Mouse (Mus musculus) retina, embryonic 14.5 days (tissue): ENCODE measurements at regions not wholly inside any gene's neighbourhood (a gene's known extent, or its start where the extent isn't known, plus 50 kb on each side); places are given as distances from the start of the nearest gene placed in this dataset.

ENCODE experiments used
- DNase-seq: peaks from one replicate; pipeline ENCODE4 v3.0.0-alpha.2; 2015; ENCODE audit warnings: low spot score

DNA sequence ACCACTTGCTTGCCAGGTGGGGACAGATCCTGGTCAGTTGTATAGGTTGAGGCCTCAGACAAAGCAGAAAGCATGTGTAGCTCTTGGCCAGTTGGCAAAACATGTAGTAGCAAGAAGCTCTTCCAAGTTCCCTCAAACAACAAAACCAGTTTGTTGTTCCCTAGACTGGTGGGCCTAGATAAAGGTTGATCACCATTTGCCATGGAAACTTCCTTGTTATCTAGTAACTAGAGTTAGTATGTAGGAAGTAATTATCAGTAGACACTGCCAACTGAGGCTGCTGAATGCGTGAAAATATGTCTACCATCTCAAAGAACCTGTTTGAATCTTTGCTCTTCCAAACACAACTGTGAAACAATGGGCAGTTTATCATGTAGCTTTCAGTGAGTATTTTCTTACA is 1098.7 kb downstream of the Pcdh18 start:
- DNase-seq, result no peak

DNA sequence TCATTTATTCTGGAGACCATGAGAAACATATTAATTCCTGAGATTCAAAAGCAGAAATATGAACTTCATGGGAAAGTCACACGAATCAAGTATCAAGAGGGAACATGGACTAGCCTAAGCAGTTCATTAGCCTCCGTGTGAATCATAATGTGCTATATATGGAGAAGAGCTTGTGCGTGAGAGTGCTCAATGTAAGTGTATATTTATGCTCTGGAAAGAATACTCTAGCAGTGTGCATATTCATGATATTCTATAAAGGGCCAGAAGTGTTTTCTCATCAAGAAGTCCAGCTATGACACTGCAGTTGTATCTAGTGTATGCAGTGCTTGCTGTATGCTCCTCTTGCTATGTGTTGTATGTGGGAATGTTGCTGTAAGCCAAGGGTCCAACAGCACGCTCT is 1102.0 kb downstream of the Pcdh18 start:
- DNase-seq, result no peak

DNA sequence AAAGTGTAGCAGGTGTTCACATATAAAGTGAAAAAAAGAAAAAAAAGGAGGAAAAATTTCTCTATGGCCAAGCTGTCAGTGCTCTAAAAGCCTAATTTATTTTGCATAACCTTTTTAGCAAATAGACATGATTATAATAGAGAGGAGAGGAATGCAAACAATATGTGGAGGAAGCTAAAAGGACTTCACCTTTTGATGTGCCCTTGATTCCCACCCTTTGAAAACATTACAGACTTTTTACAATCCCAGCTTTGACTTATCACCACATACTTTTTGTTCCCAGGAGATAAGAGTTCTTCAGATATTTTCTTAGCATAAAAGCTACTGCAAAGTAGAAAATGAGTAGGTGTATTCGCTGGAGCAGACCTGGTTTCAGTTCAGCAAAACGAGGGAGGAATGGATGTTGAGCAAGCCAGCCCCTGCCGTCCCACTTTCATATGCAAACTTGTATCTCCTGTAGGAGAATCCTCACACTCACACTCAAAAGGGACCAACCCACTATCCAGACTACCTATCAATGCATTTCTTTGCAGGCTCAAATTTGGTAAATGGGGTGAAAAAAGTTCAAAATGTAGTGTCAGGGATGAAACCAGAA is 1125.1 kb downstream of the Pcdh18 start:
- no peak for DNase-seq

DNA sequence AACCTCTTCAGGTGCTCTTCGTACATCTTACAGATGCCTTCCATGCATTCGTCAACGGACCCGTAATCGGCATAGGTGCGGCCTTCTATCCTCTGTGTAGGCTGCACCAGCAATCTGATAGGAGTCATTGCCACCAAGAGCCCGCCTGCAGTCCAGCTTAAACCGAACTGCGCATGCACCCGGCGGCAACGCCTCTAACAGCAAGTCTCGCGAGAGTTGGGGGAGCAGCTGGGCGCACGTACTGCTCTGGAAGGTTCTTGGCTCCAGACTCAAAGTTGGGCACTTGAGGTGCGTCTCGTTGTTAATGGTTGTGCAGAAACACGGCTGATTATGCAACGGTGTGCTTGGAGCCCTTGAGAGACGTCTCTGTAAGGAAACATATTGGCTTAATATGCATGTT is 1148.2 kb downstream of the Pcdh18 start:
- DNase-seq, result no peak

DNA sequence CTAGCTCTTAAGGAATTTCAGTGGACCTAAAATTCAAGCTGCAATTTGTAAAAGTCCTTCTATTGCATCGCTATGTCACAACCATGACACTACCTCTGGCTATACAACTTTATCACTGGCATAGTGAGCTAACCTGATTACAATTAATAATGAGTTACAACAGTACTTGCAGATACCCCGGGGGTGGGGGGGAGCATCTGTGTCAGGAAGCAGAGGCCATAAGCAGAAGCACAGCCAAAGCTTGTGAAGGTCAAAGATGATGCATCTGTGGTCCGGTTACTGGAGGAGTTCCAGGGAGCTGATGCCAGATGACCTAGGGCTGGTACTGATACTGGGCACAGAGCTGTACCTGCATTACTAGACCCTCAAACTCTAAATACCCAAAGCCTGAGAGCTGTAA is 1152.3 kb downstream of the Pcdh18 start:
- no peak for DNase-seq

DNA sequence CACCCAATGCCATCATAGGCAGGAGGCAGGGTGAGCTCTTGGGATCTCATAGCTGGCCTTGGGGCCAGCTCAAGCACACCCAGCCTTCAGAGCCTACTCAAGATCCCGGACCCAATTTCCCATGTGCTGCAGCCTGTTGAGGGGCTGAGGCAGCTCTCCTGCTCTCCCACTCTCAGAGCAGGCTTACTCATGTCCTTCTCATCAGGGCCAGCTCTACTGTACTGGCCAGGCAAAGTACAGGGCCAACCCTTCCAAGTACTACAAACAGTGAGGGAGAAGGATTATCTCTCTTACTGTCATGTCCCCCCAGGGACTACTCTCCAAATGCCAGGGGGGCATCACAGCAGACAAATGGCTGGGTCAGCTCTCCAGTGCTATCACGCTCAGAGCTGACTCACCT is 1169.8 kb downstream of the Pcdh18 start:
- DNase-seq, result no peak

DNA sequence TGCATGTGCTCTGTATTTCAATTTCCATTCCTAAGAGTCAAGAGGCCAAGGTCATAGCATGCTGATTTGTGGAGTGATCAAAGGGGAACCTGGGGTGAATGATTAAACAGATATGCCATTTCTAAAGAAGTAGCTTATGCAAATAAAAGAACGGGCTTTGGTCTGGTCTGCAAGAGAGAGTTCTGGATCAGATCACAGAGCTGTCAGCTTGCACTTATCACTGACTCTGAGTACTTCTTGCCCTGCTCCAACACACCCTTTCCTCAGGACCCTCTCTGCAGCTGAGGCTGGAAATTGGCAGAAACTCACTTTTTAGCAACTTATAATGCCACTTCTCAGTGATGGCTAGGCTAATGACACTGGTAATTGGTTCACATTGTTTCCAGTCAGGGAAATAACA is 1171.0 kb downstream of the Pcdh18 start:
- DNase-seq, result no peak

DNA sequence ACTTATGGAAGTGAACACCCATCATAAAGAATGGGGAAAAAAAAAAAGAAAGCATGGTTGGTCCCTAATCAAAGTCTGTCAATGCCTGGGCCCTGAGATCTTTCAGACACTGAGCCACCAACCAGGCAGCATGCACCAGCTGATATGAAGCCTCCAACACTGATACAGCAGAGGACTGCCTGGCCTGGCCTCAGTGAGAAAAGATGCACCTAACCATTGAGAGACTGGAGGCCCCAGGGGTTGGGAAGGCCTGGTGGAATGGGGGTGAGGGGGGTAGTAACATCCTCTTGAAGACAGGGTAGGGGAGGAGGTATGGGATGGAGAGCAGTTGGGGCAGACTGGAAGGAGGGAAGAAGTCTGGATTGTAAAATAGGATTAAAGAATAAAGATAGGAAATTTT is 1172.8 kb downstream of the Pcdh18 start:
- no peak for DNase-seq

DNA sequence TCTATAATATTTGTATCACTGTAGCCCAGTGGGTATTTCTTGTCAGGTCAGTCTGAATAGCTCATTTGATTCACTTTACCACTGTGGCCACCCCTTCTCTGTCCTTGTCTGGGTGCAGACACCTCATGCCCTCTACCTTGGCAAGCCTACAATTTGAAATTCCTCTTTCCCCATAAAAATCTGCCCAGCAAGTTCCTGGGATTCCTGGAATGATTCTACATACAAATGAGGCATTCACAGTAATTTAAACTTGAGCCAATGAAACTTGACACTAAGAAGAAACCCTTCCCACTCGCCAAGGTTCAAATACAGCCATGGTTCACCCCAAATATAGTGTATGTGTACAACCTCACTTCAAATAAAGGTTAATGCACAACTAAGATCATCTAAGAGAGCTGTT is 1174.6 kb downstream of the Pcdh18 start:
- no peak for DNase-seq

DNA sequence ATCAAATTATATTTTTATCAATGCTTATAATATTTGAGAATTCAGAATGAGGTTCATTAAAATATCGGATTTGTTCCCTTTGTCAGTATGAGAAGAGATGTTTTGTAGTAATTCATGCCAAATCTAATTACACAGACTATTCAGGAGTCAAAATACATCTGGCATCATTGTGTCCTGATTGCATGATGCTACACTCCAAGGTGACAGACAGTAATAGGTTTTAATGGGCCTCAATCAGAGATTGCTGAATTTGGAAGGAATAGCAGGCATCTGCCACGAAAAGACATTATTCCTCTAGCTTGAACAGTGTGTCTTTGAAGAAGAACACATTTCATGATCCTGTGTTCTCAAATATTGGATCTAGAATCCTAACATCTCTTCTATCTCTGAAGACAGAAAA is 1177.2 kb downstream of the Pcdh18 start:
- no peak for DNase-seq

DNA sequence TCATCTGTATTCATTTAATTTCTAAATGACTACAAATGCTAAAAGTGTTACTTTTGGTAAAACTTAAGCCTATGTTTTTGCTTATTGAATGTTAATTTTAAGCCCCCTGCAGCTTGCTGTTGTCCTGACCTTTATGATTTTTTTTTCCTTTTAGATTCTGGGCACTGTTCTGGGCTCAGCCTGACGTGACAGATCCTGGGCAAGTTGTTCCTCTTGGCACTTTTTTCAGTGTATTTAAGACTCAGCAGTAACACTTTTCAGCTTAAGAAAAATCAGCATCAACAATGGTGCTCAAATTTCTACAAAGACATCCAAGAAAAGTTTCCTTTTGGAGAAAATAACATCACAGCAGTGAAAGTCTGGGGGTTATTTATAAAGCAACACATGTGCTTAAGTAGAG is 1177.9 kb downstream of the Pcdh18 start:
- DNase-seq, result no peak

DNA sequence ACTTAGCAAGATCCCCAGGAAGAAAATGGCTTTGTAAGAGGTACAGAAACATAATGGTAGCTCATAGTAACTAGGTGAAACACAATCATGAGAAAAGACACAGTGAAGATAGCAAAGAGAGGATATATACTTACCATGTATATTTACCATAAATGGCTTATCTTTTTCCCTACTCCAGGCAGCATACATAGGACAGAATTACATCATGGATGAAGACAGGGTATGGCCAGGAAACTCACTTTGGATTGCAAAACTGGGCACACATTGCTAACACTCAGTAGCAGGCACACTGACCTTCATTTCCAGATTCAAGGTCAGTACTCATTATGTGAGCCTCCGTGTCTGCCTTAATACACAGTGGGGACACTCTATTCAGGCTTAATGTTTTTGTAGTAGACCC is 1210.5 kb downstream of the Pcdh18 start:
- no peak for DNase-seq

DNA sequence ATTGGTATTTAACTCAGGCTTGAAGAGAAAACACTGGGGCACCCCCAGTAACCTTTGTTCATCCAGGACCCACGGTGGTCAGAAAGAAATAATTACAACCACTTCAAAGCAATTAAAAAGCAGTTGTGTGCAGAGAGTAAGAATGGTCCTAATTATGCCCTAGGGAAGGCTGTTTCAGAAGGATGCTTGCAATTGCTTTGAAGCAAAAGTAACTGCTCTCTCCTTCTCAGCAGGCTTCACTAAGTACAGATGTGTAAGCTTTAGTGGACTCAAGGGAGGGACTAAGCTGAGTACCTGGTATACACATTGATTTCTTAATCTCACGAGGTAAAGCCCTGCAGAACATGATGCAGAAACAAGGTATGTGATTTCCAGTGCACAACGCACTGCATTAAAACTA is 1242.1 kb downstream of the Pcdh18 start:
- DNase-seq, result peak; percentile 4

DNA sequence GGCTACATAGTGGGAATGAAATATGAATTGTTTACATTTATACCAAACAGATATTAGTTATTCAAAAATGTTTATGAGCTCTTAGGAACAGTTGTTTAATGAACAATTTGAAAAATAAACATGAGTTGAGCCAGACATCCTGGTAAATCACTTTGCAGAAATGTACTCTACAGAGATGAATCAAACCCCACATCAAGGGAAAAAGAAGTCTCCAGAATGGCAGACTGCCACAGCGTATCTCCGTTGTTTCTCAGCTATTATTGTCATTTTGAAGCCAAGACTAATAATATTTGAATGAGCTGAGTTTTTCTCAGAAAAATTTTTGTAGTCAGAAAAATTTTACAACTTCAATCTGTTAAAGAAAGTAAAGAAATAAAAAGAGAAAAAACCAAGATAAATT is 1253.1 kb downstream of the Pcdh18 start:
- DNase-seq, result no peak

DNA sequence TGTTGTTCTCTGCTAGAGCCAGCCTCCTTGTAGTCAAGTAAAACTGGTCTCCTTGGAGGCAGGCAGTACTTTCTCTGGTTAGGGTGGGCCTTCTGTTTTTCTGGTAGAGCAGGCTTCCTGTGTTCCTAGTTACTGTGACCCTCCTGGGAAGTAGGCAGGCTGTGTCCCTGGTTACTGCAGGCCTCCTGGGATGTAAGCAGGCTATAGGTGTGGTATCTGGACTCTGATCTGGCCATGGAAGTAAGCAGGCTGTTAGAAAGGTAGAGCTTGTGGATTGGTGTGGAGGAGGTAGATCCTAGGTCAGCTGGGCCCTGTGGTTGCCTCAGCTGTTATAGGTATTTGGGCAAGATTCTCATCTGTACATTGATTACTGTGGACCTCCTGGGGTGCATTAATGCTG is 1292.4 kb downstream of the Pcdh18 start:
- no peak for DNase-seq

DNA sequence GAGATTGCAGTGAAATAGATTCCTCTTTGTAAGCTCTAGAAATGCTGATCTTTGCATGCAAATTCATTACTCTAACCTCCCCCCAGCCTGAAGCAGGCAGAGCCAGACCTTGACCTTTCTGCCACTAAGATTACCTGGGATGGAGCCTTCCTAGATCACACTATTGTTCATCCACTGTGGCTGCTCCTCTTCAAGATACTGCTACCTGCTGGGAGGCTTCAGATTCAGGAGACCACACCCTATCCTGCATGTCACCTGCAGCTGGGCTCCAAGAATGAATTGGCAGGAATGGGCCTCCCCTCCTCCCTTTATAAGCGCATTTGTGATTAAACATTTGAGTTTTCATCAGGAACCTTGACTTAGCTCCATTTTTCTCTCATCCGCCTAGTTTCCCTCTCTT is 1315.2 kb downstream of the Pcdh18 start:
- no peak for DNase-seq

DNA sequence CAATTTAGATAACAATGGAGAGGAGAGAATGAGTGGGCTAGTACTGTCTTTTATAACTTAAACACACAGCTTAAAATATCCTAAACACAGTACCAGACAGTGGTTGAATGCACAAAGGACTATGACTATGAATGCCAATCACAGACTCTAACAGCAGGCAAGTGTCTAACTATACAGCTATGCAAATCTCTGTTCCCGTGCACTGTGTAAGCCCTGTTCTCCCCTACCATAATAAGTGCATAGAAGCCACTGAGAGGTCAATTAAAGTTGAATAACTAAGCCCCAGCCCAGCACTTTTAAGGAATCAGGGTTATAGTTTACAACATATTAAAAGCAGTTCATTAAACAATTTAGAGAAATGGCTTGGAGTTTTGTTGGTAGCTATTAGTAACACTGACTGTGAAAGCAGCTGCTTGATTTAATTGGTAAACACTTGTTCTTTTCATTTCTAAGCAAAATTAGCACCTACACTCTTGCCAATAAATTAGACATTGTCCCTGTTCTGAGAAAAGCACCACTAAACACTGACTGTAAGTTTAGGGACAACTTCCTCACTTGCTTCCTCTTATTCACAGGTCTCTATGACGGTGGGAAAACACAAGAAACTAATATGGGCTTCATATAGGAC is 1327.6 kb downstream of the Pcdh18 start:
- no peak for DNase-seq

DNA sequence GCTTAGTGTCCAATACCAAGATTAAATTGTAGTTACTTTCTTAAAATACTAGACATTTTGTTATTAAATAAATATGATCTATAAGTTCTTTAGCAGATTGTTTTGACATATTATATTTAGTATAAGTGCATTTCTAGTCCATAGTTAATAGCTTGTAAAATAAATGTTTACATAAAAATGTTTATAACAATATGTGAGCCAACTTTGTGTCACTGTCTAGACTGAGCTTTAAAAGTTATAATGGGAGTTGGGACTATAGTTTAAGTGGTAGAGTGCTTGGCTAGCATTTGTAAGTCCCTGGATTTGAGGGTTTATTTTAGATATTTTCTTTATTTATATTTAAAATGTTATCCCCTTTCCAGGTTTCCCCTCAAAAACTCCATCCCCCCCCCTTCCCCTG is 1367.3 kb downstream of the Pcdh18 start:
- no peak for DNase-seq
